Mouse (Mus musculus) heart, embryonic 14.5 days (tissue): ENCODE measurements at regions not wholly inside any gene's neighbourhood (a gene's known extent, or its start where the extent isn't known, plus 50 kb on each side); places are given as distances from the start of the nearest gene placed in this dataset.

Experiments
- ATAC-seq: fragments of 200-750 bp; cut with Nextera tagmentation; 2 replicates; pipeline ENCODE4 v1.8.0; 2017; ENCODE audit warnings: low read depth, moderate TSS enrichment; ENCODE audit not compliant: insufficient number of reproducible peaks, insufficient read depth, low FRiP score
- H3K27ac ChIP-seq, 2 experiments: fragments of 200-500 bp in 1 of 2; fragments of 300-500 bp in 1 of 2; sonication (generic) in 1 of 2; replicated peaks in 1 of 2; 2 replicates each; pipeline ENCODE4 v1.5.1; 2012 to 2014; ENCODE audit warnings: low read depth in 2 of 2, low read length in 2 of 2, control low read depth in 1 of 2, mild to moderate bottlenecking in 1 of 2, mixed read lengths in 1 of 2; ENCODE audit not compliant: control insufficient read depth in 1 of 2, insufficient read depth in 1 of 2
- H3K27me3 ChIP-seq: fragments of 300-500 bp; sonication (generic); 2 replicates; pipeline ENCODE4 v1.6.1; 2014; ENCODE audit warnings: mild to moderate bottlenecking, low read length, control low read depth; ENCODE audit not compliant: control insufficient read depth, insufficient read depth
- H3K36me3 ChIP-seq: fragments of 300-500 bp; sonication (generic); 2 replicates; pipeline ENCODE4 v1.6.1; 2014; ENCODE audit warnings: mild to moderate bottlenecking, control low read depth, low read length, mixed read lengths; ENCODE audit not compliant: control insufficient read depth, insufficient read depth
- H3K4me1 ChIP-seq, 2 experiments: fragments of 200-500 bp in 1 of 2; fragments of 300-500 bp in 1 of 2; sonication (generic) in 1 of 2; 2 replicates each; pipeline ENCODE4 v1.6.1; 2012 to 2014; ENCODE audit warnings: low read length in 2 of 2, control low read depth in 1 of 2, mixed read lengths in 1 of 2; ENCODE audit not compliant: control insufficient read depth in 2 of 2, insufficient read depth in 2 of 2
- H3K4me2 ChIP-seq: fragments of 300-500 bp; sonication (generic); 2 replicates; pipeline ENCODE4 v1.6.1; 2014; ENCODE audit warnings: mild to moderate bottlenecking, low read length
- H3K4me3 ChIP-seq, 2 experiments: fragments of 200-500 bp in 1 of 2; fragments of 300-500 bp in 1 of 2; sonication (generic) in 1 of 2; 2 replicates each; pipeline ENCODE4 v1.5.1; 2012 to 2014; ENCODE audit warnings: low read length in 2 of 2, mild to moderate bottlenecking in 2 of 2, control low read depth in 1 of 2, low read depth in 1 of 2, moderate library complexity in 1 of 2; ENCODE audit not compliant: control insufficient read depth in 1 of 2, insufficient read depth in 1 of 2
- H3K9ac ChIP-seq: fragments of 300-500 bp; sonication (generic); 2 replicates; pipeline ENCODE4 v1.6.1; 2014; ENCODE audit warnings: mild to moderate bottlenecking, low read length
- H3K9me3 ChIP-seq: fragments of 300-500 bp; sonication (generic); 2 replicates; pipeline ENCODE4 v1.6.1; 2016; ENCODE audit warnings: low read length, control low read depth; ENCODE audit not compliant: control insufficient read depth
- WGBS: fragments of 180-500 bp; shearing (Covaris S2); extraction: QIAGEN DNeasy Blood & Tissue Kit; methylation state at CpG from one replicate; pipeline ENCODE4 v1.1.7; 2014; 5-methylcytosine and 5-hydroxymethylcytosine counted together

DNA sequence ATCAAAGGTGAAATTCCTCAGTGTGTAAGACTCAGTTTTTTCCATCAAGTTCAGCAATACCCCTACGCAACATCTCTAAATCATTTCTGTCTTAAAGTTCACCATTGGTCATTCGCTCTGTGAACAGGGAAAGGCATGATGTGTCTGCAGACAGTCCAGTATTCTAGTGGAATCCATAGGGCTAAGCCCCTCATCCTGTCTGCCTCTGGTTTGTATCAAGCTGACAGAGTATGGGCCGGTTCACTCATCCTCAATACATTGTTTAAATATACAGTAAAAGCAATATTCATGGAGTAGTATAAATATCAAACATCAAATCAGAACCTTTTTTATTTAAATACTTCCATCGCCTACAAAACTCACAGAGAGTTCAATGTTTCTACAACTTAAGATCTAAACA is 152.9 kb upstream of the Paip1 start:
- Histone ChIP-seq H3K9me3 (no peaks in the 10 kb centered on the region), H3K4me1 (no peaks in the 10 kb centered on the region), H3K4me2 (no peak overlapping the region), H3K27me3 (no peaks in the 10 kb centered on the region), H3K4me3 (no peak overlapping the region), H3K9ac (no peak overlapping the region), H3K27ac (no peak overlapping the region), H3K36me3 (no peaks in the 10 kb centered on the region)
- ATAC-seq: no peak
- WGBS: 79% methylated on average over 4 of the region's 4 CpGs

- Histone ChIP-seq H3K36me3 (no peaks in the 10 kb centered on the region), H3K4me3 (no peak overlapping the region), H3K9me3 (no peaks in the 10 kb centered on the region), H3K4me1 (no peaks in the 10 kb centered on the region), H3K27me3 (no peaks in the 10 kb centered on the region), H3K9ac (no peak overlapping the region), H3K27ac (no peak overlapping the region), H3K4me2 (no peak overlapping the region)
- no peak for ATAC-seq
- 44% methylated on average over 13 of the region's 13 CpGs for WGBS
These were observed 151.0 kb upstream of the Paip1 start for GRCm38 (mm10) chr13:119277308-119277948.

- H3K9ac ChIP-seq: no peak overlapping the region
These were observed 149.0 kb upstream of the Paip1 start for GRCm38 (mm10) chr13:119279449-119279848.

GRCm38 (mm10) chr13:119280622-119281021 is 147.8 kb upstream of the Paip1 start:
- Histone ChIP-seq H3K4me3 (no peak overlapping the region), H3K36me3 (no peaks in the 10 kb centered on the region), H3K4me2 (no peak overlapping the region), H3K9me3 (no peaks in the 10 kb centered on the region), H3K27me3 (no peaks in the 10 kb centered on the region), H3K27ac (no peak overlapping the region), H3K9ac (no peak overlapping the region), H3K4me1 (no peaks in the 10 kb centered on the region)
- 80% methylated on average over 5 of the region's 5 CpGs for WGBS
- ATAC-seq: no peak

More at GRCm38 (mm10) chr13:119279449-119279848, 149.0 kb upstream of the Paip1 start:
- Histone ChIP-seq H3K4me1 (no peaks in the 10 kb centered on the region), H3K36me3 (no peaks in the 10 kb centered on the region), H3K9me3 (no peaks in the 10 kb centered on the region), H3K4me3 (no peak overlapping the region), H3K4me2 (no peak overlapping the region), H3K27ac (no peak overlapping the region), H3K27me3 (no peaks in the 10 kb centered on the region)
- 81% methylated on average over 8 of the region's 8 CpGs for WGBS
- ATAC-seq: no peak

DNA sequence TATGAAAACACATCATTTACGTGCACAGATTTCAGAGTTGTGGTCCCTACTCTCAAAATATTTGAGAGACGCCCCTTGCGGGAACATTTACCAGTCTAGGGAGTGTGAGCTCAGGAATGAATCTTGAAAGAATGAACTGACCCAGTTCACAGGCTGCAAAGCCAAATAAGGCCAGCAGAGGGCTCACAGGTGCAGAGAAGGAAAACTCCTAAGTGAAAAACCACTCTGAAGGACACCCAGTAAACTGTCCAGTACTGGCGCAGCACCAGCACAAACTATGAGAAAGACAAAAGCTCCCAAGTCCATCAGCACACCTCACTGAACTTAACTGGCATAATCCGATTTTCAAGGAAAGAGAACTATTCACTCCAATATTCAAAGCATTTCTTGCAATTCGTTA is 145.0 kb upstream of the Paip1 start:
- H3K27me3 ChIP-seq: no peaks in the 10 kb centered on the region
- no peak for ATAC-seq
- H3K36me3 ChIP-seq: no peaks in the 10 kb centered on the region
- no peak overlapping the region for H3K27ac ChIP-seq
- no peaks in the 10 kb centered on the region for H3K4me1 ChIP-seq
- H3K4me2 ChIP-seq: no peak overlapping the region
- H3K9ac ChIP-seq: no peak overlapping the region
- WGBS: 48% methylated on average over 6 of the region's 6 CpGs
- no peaks in the 10 kb centered on the region for H3K9me3 ChIP-seq
- no peak overlapping the region for H3K4me3 ChIP-seq

DNA sequence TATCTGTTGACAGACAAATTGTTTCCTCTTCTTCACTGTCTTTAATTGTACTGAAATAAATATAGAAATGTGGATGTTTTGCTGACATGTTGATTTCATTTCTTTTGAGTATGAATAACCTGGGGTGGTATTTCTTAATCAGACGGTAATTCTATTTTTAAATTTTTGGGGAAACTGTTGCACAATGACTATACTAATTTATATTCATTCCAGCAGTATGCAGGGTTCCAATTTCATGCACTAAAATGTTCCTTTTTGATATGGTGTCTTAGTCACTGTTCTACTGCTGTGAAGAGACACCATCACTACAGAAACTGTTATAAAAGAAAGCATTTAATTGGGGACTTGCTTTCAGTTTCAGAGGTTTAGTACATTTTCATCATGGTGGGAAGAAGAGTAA is 119.2 kb upstream of the Paip1 start:
- WGBS: 75% methylated on average over 1 of the region's 1 CpGs
- Histone ChIP-seq H3K9me3 (no peaks in the 10 kb centered on the region), H3K27ac (no peak overlapping the region), H3K9ac (no peak overlapping the region), H3K4me1 (no peaks in the 10 kb centered on the region), H3K4me3 (no peak overlapping the region), H3K27me3 (no peaks in the 10 kb centered on the region), H3K36me3 (no peaks in the 10 kb centered on the region), H3K4me2 (no peak overlapping the region)
- ATAC-seq: no peak

GRCm38 (mm10) chr13:119310013-119310412 is 118.4 kb upstream of the Paip1 start:
- H3K27me3 ChIP-seq: no peaks in the 10 kb centered on the region
- no peaks in the 10 kb centered on the region for H3K9me3 ChIP-seq
- 79% methylated on average over 3 of the region's 3 CpGs for WGBS
- no peak overlapping the region for H3K9ac ChIP-seq
- H3K36me3 ChIP-seq: no peaks in the 10 kb centered on the region
- no peaks in the 10 kb centered on the region for H3K4me1 ChIP-seq
- no peak overlapping the region for H3K4me2 ChIP-seq
- H3K4me3 ChIP-seq: no peak overlapping the region
- no peak for ATAC-seq
- no peak overlapping the region for H3K27ac ChIP-seq

- 59% methylated on average over 3 of the region's 3 CpGs for WGBS
These were observed 114.0 kb upstream of the Paip1 start for GRCm38 (mm10) chr13:119314356-119314755.

More at GRCm38 (mm10) chr13:119314356-119314755, 114.0 kb upstream of the Paip1 start:
- Histone ChIP-seq H3K4me3 (no peak overlapping the region), H3K27ac (no peak overlapping the region), H3K27me3 (no peaks in the 10 kb centered on the region), H3K4me2 (no peak overlapping the region), H3K9me3 (no peaks in the 10 kb centered on the region), H3K36me3 (no peaks in the 10 kb centered on the region), H3K4me1 (no peaks in the 10 kb centered on the region), H3K9ac (no peak overlapping the region)
- ATAC-seq: no peak
